11 mouse cellular contexts compared by ENCODE assay signal in the genomic region with DNA sequence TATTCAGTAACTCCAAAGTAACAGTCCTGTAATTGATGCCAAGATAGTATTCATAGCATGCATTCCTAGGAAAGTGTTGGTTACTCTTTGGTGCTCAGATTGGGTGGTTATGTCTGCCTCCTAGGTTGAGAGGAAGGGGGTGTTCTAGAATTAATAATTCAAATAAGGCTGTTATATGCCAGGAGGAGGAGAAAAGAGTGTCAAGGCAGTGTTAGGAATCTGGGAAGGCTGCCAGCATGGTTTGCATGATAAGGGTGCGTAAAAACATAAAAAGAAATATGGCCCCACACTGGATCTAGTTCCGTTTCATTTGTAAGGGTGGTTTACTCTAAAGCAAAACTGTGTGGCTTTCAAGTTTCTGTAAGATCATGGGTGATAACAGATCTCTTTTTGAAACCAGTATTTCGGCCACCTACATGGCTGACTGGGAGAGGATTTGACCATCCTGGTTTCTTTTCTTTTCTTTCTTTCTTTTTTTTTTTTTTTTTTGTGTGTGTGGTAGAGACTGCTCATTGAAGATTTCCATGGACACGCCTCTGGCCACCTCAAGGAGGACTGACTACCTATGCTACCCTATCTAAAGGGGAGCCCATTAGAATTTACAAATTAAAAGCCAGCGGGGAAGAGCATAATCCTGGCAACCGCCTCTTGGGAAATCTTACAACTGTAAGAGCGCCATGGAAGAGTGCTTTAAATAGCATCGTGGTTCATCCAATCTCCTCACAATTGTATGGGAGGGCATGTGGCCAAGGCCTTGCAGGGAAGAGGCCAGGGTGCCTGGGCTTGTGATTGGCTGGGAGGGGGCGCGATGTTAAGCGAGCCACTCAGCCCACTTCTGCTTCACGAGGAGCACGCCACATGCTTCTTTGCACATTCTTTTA.
DNase-seq lines count a peak whose midpoint lies in the region; ATAC-seq and TF ChIP-seq lines count a peak whose summit lies in the region.
"Had no signal": no experiment of that assay in that cellular context is flagged by ENCODE, and none has a peak within 500 bp of the region (broad histone marks: within the 10 kb centered on the region; RNA-seq: fewer than 3 reads in every experiment).

No protein-coding gene starts in this region.

- H3K27me3 ChIP-seq in heart, embryonic 15.5 days = no peaks in the 10 kb centered on the region
- no peaks in the 10 kb centered on the region for H3K27me3 ChIP-seq in liver, embryonic 12.5 days (replicated peaks)

- TF ChIP-seq CTCF in layer of hippocampus, adult 2 months (conservative IDR thresholded peaks at IDR 0.05) = no peak

- H3K4me1 ChIP-seq in heart, embryonic 15.5 days (replicated peaks) = peaks cover 17% of the 10 kb centered on the region
- no peaks in the 10 kb centered on the region for H3K4me1 ChIP-seq in liver, embryonic 12.5 days

- H3K27ac ChIP-seq in layer of hippocampus, adult 2 months = peak overlapping the region; percentile 63
- peak overlapping the region; percentile 72 for H3K27ac ChIP-seq in heart, embryonic 15.5 days
- no peak overlapping the region for H3K27ac ChIP-seq in liver, embryonic 12.5 days

- DNase-seq in cerebellum, postnatal 10 days = peak; percentile 60 to 78
- no peak for DNase-seq in cerebellum, adult 8-10 months
- DNase-seq in layer of hippocampus, adult 2 months (ENCODE audit: low spot score in 2 of 2) = no peak
- no peak for DNase-seq in layer of hippocampus, adult 18-20 months (ENCODE audit: low spot score in 2 of 2)
- DNase-seq in brain, adult 2 months (ENCODE audit: low read depth, low spot score) = peak; percentile 45
- no peak for DNase-seq in ovary, postnatal 14 days (ENCODE audit: low spot score)
- DNase-seq: adrenal gland, postnatal 14 days; cerebellum, postnatal 36 days had no signal

- peak; percentile 88 for ATAC-seq in heart, embryonic 15.5 days (replicated peaks; ENCODE audit: insufficient number of reproducible peaks, insufficient read depth, low FRiP score, low read depth)
- no peak for ATAC-seq in liver, embryonic 12.5 days

- peak overlapping the region; percentile 13; the same call in 1 of the 2 replicates for H3K4me3 ChIP-seq in layer of hippocampus, adult 2 months
- no peak overlapping the region for H3K4me3 ChIP-seq in heart, embryonic 15.5 days
- no peak overlapping the region for H3K4me3 ChIP-seq in liver, embryonic 12.5 days

- H3K4me2 ChIP-seq in heart, embryonic 15.5 days = peak overlapping the region; percentile 20; the same call in 1 of the 2 replicates
- no peak overlapping the region for H3K4me2 ChIP-seq in liver, embryonic 12.5 days

- H3K9me3 ChIP-seq in heart, embryonic 15.5 days (replicated peaks) = no peaks in the 10 kb centered on the region
- no peaks in the 10 kb centered on the region for H3K9me3 ChIP-seq in liver, embryonic 12.5 days (replicated peaks)

- no peak overlapping the region for H3K9ac ChIP-seq in heart, embryonic 15.5 days
- H3K9ac ChIP-seq in liver, embryonic 12.5 days = no peak overlapping the region

- H3K36me3 ChIP-seq in heart, embryonic 15.5 days = no peaks in the 10 kb centered on the region
- H3K36me3 ChIP-seq in liver, embryonic 12.5 days = no peaks in the 10 kb centered on the region
- H3K36me3 ChIP-seq: G1E had no signal

- 37% methylated on average over 13 of the region's 13 CpGs for WGBS in heart, embryonic 15.5 days
- WGBS in liver, embryonic 12.5 days (ENCODE audit: insufficient replicate concordance) = 62% methylated on average over 13 of the region's 13 CpGs

Comparison
In these comparisons a context has a peak if more than half of its experiments do, and no peak if none do; other contexts are left out.
1. DNase-seq: peak in cerebellum, postnatal 10 days (2 of 2) and brain, adult 2 months (single experiment); none in cerebellum, adult 8-10 months (single experiment), layer of hippocampus, adult 2 months (0 of 2), layer of hippocampus, adult 18-20 months (0 of 2) and ovary, postnatal 14 days (single experiment).